Mouse (Mus musculus) retina, postnatal 1 day (tissue): ENCODE data around the gene Hist2h2bb.
"Not testable (repeated sequence)": the region's sequence is repeated elsewhere in the genome, so short reads cannot be mapped to it uniquely, and the experiment has no call there.

Experiments used
- DNase-seq: peaks from one replicate; pipeline ENCODE4 v3.0.0-alpha.2; 2012

Gene Hist2h2bb

GRCm38 (mm10) chr3:96269511-96270474, at the start of gene Hist2h2bb:
TSS of gene Hist2h2bb (plus strand) at chr3:96269752.
- DNase-seq = peak; percentile 99

- DNase-seq = peak; percentile 67
Measured at GRCm38 (mm10) chr3:96220131-96220764, 49.3 kb upstream of the Hist2h2bb start.

GRCm38 (mm10) chr3:96220765-96221639, 48.5 kb upstream of the Hist2h2bb start, which contains the start of the genes Hist2h2ac and Hist2h2be:
TSS of gene Hist2h2ac (minus strand) at chr3:96220880.
TSS of gene Hist2h2be (plus strand) at chr3:96221119.
- peak; percentile 95 for DNase-seq

- no peak for DNase-seq
Measured at GRCm38 (mm10) chr3:96221640-96222038, 47.9 kb upstream of the Hist2h2bb start.

- no peak for DNase-seq
Measured at GRCm38 (mm10) chr3:96222774-96223173, 46.8 kb upstream of the Hist2h2bb start.

DNA sequence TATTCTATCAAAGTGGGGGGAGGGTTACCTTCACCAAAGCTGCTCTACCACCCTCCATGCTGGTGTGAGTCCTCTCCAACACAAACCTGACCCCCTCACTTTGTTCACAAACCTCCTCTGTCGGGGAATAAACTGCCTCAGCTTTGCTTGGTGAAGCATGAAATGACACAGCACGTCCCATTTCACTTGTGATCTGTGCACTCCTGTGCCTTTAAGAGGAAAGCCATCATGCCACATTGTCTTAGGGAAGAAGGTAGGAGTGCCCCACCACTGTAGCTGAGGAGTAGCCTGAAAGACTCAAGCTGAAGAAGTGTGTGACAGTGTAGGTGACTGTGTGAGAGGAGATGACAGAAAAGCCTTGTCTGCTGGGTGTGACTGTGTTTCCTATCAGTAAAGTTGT, 44.1 kb upstream of the Hist2h2bb start:
- DNase-seq = peak; percentile 47

GRCm38 (mm10) chr3:96226695-96227648, 42.6 kb upstream of the Hist2h2bb start:
- peak; percentile 39 for DNase-seq

DNA sequence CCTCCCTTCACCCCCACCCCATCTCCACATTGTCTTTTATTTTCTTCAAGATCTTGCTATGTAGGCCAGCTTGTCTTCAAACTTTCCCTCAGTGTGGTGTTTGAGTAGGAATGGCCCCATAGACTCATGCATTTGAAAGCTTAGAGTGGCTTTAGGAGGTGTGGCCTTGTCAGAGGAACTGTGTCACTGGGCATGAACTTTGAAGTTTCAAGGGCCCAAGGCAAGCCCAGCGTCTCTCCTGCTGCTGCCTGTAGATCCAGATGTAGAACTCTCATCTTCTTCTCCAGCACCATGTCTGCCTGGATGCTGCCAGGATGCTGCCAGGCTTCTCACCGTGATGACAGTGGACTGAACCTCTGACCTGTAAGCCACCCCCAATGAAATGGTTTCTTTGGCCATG, 40.7 kb upstream of the Hist2h2bb start:
- no peak for DNase-seq

DNA sequence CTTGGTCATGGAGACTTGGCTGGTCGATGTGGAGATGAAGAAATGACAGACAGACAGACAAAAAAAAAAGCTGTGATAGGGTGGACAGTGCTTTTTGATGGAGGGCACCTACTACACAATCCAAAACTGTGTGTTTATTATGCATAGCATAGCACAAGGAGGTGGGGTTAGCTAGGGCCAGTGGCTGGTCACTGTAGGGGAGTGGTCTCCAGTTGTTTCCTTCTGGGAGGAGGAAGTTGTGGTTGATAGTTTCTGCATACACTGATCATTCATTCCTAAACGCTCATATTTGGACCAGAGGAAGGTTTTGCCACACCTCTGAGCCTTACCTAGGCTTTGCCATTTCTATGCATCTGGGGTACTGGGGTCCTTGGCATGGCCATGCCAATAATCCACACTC, 39.1 kb upstream of the Hist2h2bb start:
- DNase-seq = no peak

GRCm38 (mm10) chr3:96230910-96231757, 38.4 kb upstream of the Hist2h2bb start:
- no peak for DNase-seq

DNA sequence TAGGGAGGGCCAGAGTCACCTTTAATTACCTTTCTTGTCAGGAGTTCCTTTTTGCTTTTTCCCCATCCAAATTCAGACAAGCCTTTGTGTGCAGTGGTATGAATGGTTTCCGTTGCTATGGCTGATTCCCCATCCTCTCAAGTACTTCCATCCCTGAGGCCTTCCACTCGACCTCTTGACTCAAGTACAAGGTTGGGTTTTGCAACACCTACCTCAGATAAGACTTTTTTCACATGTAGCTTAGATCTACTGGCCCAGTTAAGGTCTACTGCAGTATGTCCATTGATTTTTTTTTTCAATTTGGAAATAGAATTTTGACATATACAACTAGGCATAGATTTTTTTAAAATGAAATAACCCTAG, 37.8 kb upstream of the Hist2h2bb start:
- DNase-seq = no peak

- no peak for DNase-seq
Measured at GRCm38 (mm10) chr3:96234914-96235313, 34.6 kb upstream of the Hist2h2bb start.

DNA sequence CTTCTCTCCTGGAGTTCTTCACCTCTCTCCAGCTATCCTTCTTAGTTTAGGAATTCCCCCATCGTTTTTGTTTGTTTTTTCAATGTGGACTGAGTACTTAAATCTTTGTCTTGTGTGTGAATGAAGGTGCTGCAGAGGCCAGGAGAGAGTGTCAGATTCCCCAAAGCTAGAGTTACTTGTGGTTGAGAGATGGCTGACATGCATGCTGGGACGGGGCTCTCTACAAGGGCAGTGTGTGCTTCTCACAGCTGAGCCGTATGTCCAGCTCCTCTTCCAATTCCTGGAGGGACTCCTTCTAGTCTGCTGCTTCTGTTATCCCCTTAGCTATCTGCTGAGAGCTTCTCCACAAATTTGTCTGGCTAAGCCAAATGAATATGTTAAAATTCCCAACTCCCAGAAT, 33.7 kb upstream of the Hist2h2bb start:
- peak; percentile 15 for DNase-seq

- no peak for DNase-seq
Measured at GRCm38 (mm10) chr3:96236834-96237334, 32.7 kb upstream of the Hist2h2bb start.

DNA sequence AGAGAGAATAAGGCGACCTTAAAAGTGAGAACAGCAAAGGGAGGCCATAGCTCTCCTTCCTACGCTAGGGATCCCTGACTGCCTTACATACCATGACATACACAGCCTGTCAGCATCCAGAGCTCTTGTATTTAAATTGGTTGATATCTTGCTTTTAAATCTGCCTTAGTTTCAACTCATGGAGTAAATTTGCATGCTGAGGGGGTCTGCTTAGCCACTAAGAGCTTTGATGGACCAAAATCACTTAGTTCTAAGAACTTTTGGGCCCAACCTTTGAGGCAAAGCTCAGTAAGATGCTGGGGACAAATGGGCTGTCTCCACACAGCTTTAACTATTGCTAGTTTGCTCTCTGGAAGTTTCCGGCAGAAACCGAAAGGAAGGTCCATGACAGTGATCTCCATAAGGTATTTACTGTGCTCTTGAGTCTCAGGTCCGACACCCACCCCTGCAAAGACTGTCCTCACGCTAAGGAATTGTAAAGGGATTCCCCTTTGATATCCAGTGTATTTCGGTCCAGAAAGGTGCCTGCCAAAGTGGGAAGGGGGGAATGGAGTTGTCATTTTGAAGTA, 32.1 kb upstream of the Hist2h2bb start:
- peak; percentile 40 for DNase-seq

DNA sequence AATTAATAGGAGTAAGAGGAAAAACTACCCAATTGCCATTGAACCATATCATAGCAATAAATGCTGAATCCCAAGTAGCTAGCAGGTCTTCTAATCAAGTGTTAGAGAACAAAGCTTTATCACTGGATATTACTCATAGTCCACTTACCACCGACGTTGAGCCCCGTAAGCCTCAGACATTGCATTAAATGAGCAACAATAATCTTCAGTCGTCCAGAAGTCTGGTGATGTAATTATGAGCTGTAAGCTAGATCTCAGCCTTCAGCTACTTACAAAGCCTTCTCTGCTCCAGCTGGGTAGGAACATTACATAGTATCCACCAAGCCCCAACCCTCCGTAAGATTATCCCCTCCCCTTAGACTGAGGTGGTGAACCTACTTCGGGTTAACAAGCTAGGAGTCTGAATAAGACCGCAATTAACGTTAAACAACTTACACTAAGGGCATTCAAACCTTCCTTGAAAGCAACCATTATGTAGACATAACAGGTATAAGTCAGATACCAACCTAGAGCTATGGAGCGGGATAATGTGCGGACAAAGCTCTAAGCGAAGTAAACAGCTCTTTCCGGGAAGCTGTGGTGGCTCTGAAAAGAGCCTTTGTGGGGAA, 31.5 kb upstream of the Hist2h2bb start:
- peak; percentile 73 for DNase-seq

GRCm38 (mm10) chr3:96238954-96239793, 30.4 kb upstream of the Hist2h2bb start, which contains the start of gene Hist2h3c2:
TSS of gene Hist2h3c2 (minus strand) at chr3:96239127.
- DNase-seq = not testable (repeated sequence)

DNA sequence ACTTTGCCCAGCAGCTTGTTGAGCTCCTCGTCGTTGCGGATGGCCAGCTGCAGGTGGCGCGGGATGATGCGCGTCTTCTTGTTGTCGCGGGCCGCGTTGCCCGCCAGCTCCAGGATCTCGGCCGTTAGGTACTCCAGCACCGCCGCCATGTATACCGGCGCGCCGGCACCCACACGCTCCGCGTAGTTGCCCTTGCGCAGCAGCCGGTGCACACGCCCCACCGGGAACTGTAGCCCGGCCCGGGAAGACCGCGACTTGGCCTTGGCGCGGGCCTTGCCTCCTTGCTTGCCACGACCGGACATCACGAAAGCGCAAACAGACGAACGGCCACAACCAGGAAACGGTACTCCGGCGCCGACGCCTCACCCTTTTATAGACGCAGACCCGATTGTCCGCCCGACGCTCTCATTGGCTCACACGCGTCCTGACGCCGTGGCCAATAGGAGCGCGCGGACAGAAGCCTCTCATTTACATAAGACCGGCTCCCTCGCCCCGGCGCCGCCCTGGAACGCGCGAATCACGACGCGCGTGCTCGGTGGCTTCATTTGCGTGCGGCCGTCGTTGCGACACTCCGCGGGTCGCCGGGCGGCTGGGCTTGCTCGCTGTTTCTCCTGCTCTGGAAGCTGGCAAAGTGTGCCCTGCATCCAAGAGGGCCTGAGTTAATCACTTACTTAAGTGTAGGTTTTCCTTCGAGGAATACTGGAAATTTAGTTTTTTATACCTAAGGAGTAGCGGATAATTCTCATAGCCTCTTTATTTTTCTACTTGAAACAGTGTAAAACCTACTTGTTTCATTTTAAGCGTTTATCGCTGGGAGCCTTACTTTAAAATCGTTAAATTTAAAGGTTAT, 29.4 kb upstream of the Hist2h2bb start, which contains the start of gene Hist2h2aa2:
Gene Hist2h2aa2 (minus strand): TSS at position 328 of the 850 bp plus-strand sequence.
- DNase-seq = peak; percentile 86
